Mouse (Mus musculus) layer of hippocampus, postnatal 14 days (tissue): ENCODE data around the gene Aox2. TPM values are rescaled to one million over a fixed set of nuclear protein-coding genes. Genes with fewer than 3 reads are reported as not detected.

ENCODE experiments used
- DNase-seq, 2 experiments: peaks; one replicate each; pipeline ENCODE4 v3.0.0; 2021 to 2022; ENCODE audit warnings: low spot score in 2 of 2, mixed read lengths in 1 of 2
- total RNA-seq, 2 experiments: library from RNA; stranded (reverse); gene quantifications; 2 replicates each; pipeline ENCODE4 v1.2.3; 2021

The Aox2 gene
- total RNA-seq, 2 experiments from 2014 or later, result not detected

- no peak for DNase-seq
These were observed 118.1 kb downstream of the Aox2 start for GRCm38 (mm10) chr1:58396179-58396578.

- DNase-seq, result no peak
These were observed 119.6 kb downstream of the Aox2 start for GRCm38 (mm10) chr1:58397731-58398130.

GRCm38 (mm10) chr1:58401396-58401795 lies 123.3 kb downstream of the Aox2 start:
- DNase-seq, result no peak

GRCm38 (mm10) chr1:58403745-58404144 lies 125.6 kb downstream of the Aox2 start:
- DNase-seq, result no peak

- DNase-seq, result no peak
These were observed 129.2 kb downstream of the Aox2 start for GRCm38 (mm10) chr1:58407321-58407720.

- no peak for DNase-seq
These were observed 130.0 kb downstream of the Aox2 start for GRCm38 (mm10) chr1:58408141-58408540.

- no peak for DNase-seq
These were observed 131.5 kb downstream of the Aox2 start for GRCm38 (mm10) chr1:58409553-58410197.

- no peak for DNase-seq
These were observed 132.1 kb downstream of the Aox2 start for GRCm38 (mm10) chr1:58410198-58410588.

GRCm38 (mm10) chr1:58410776-58411175 lies 132.7 kb downstream of the Aox2 start:
- no peak for DNase-seq

- no peak for DNase-seq
These were observed 137.3 kb downstream of the Aox2 start for GRCm38 (mm10) chr1:58415442-58415841.

- no peak for DNase-seq
These were observed 137.9 kb downstream of the Aox2 start for GRCm38 (mm10) chr1:58416048-58416447.

GRCm38 (mm10) chr1:58420032-58420431 lies 141.9 kb downstream of the Aox2 start:
- no peak for DNase-seq

- no peak for DNase-seq
These were observed 142.8 kb downstream of the Aox2 start for GRCm38 (mm10) chr1:58420961-58421360.

- DNase-seq, result peak in 1 of 2 experiments; percentile 27
These were observed 144.8 kb downstream of the Aox2 start for GRCm38 (mm10) chr1:58422879-58423278.

GRCm38 (mm10) chr1:58423371-58424248 lies 145.5 kb downstream of the Aox2 start, which contains the start of gene Clk1:
Clk1 (minus strand) TSS chr1:58424066.
- peak; percentile 98 for DNase-seq

- DNase-seq, result no peak
These were observed 146.4 kb downstream of the Aox2 start for GRCm38 (mm10) chr1:58424551-58424950.

Other genes starting within 250 kb of the Aox2 start
- gene Aox1, start 248.4 kb upstream of the Aox2 start, total RNA-seq, result 1 to 10 TPM; 2.3 to 2.7 TPM
- gene Aox3, start 165.2 kb upstream of the Aox2 start, total RNA-seq, result 1 to 10 TPM; 3.1 to 3.8 TPM
- 1 to 10 TPM; 3.5 to 3.8 TPM for gene Aox4, start 67.9 kb upstream of the Aox2 start, total RNA-seq
- gene Bzw1, start 114.6 kb downstream of the Aox2 start, total RNA-seq, result 100 to 1,000 TPM; 184 to 185 TPM
- 100 to 1,000 TPM; 121 to 136 TPM for gene Clk1, start 145.7 kb downstream of the Aox2 start, total RNA-seq
- gene Nif3l1, start 166.8 kb downstream of the Aox2 start, total RNA-seq, result 10 to 100 TPM; 21.4 to 21.8 TPM
- gene Ppil3, start 167.2 kb downstream of the Aox2 start, total RNA-seq, result 10 to 100 TPM; 25.5 to 28.3 TPM
- gene Orc2, start 226.8 kb downstream of the Aox2 start, total RNA-seq, result 10 to 100 TPM; 26.8 to 28.3 TPM